Mouse (Mus musculus): ENCODE data around the gene Prkcb. TPM values are rescaled to one million over a fixed set of nuclear protein-coding genes. Genes with fewer than 3 reads are reported as not detected.
A peak's percentile ranks its signal among the peaks of the same experiment; 100 is the strongest.

Gene Prkcb
- polyA plus RNA-seq, 1 experiment from 2014 or later, result 10.5 TPM

- no peak for ATAC-seq (ENCODE audit: insufficient number of reproducible peaks, low FRiP score)
These were observed 344.9 kb downstream of the Prkcb start for GRCm38 (mm10) chr7:122633463-122633862.

GRCm38 (mm10) chr7:122643676-122644075 is 355.1 kb downstream of the Prkcb start:
- no peaks in the 10 kb centered on the region for H3K4me1 ChIP-seq (replicated peaks)
- no peak for ATAC-seq (ENCODE audit: insufficient number of reproducible peaks, low FRiP score)
- H3K9me3 ChIP-seq (replicated peaks), result no peaks in the 10 kb centered on the region
- H3K36me3 ChIP-seq, result no peaks in the 10 kb centered on the region
- WGBS, result 81% methylated on average over 8 of the region's 8 CpGs
- no peak overlapping the region for H3K4me3 ChIP-seq
- no peak overlapping the region for H3K27ac ChIP-seq (ENCODE audit: poor library complexity, severe bottlenecking)
- H3K9ac ChIP-seq, result no peak overlapping the region
- no peaks in the 10 kb centered on the region for H3K27me3 ChIP-seq (replicated peaks)
- no peak overlapping the region for H3K4me2 ChIP-seq

More at GRCm38 (mm10) chr7:122633463-122633862, 344.9 kb downstream of the Prkcb start:
- Histone ChIP-seq H3K36me3 (no peaks in the 10 kb centered on the region), H3K4me2 (no peak overlapping the region), H3K4me1 (replicated peaks) (0 out of 2 replicates have a peak, but pooled peaks cover 4% of the 10 kb centered on the region), H3K27ac (ENCODE audit: poor library complexity, severe bottlenecking) (no peak overlapping the region), H3K27me3 (replicated peaks) (no peaks in the 10 kb centered on the region), H3K9ac (no peak overlapping the region), H3K9me3 (replicated peaks) (no peaks in the 10 kb centered on the region), H3K4me3 (no peak overlapping the region)
- WGBS, result 76% methylated on average over 5 of the region's 5 CpGs

GRCm38 (mm10) chr7:122649306-122649705 is 360.8 kb downstream of the Prkcb start:
- Histone ChIP-seq H3K4me3 (no peak overlapping the region), H3K9ac (no peak overlapping the region), H3K27me3 (replicated peaks) (no peaks in the 10 kb centered on the region), H3K4me2 (no peak overlapping the region), H3K27ac (ENCODE audit: poor library complexity, severe bottlenecking) (no peak overlapping the region), H3K4me1 (replicated peaks) (no peaks in the 10 kb centered on the region), H3K36me3 (no peaks in the 10 kb centered on the region), H3K9me3 (replicated peaks) (no peaks in the 10 kb centered on the region)
- ATAC-seq (ENCODE audit: insufficient number of reproducible peaks, low FRiP score), result no peak
- WGBS, result 72% methylated on average over 10 of the region's 10 CpGs

GRCm38 (mm10) chr7:122652523-122652922 is 364.0 kb downstream of the Prkcb start:
- no peak overlapping the region for H3K27ac ChIP-seq (ENCODE audit: poor library complexity, severe bottlenecking)
- no peaks in the 10 kb centered on the region for H3K36me3 ChIP-seq
- H3K27me3 ChIP-seq (replicated peaks), result no peaks in the 10 kb centered on the region
- 77% methylated on average over 3 of the region's 3 CpGs for WGBS
- ATAC-seq (ENCODE audit: insufficient number of reproducible peaks, low FRiP score), result no peak
- H3K4me3 ChIP-seq, result no peak overlapping the region
- H3K9ac ChIP-seq, result no peak overlapping the region
- H3K9me3 ChIP-seq (replicated peaks), result no peaks in the 10 kb centered on the region
- no peak overlapping the region for H3K4me2 ChIP-seq
- H3K4me1 ChIP-seq (replicated peaks), result no peaks in the 10 kb centered on the region

GRCm38 (mm10) chr7:122656671-122657070 is 368.1 kb downstream of the Prkcb start:
- 81% methylated on average over 3 of the region's 3 CpGs for WGBS
- H3K36me3 ChIP-seq, result no peaks in the 10 kb centered on the region
- H3K9ac ChIP-seq, result no peak overlapping the region
- no peak for ATAC-seq (ENCODE audit: insufficient number of reproducible peaks, low FRiP score)
- no peaks in the 10 kb centered on the region for H3K27me3 ChIP-seq (replicated peaks)
- H3K27ac ChIP-seq (ENCODE audit: poor library complexity, severe bottlenecking), result no peak overlapping the region
- no peaks in the 10 kb centered on the region for H3K4me1 ChIP-seq (replicated peaks)
- no peak overlapping the region for H3K4me2 ChIP-seq
- H3K4me3 ChIP-seq, result no peak overlapping the region
- H3K9me3 ChIP-seq (replicated peaks), result no peaks in the 10 kb centered on the region

- H3K9ac ChIP-seq, result no peak overlapping the region
- H3K27me3 ChIP-seq (replicated peaks), result no peaks in the 10 kb centered on the region
- H3K4me3 ChIP-seq, result no peak overlapping the region
- H3K36me3 ChIP-seq, result no peaks in the 10 kb centered on the region
- 88% methylated on average over 5 of the region's 5 CpGs for WGBS
- H3K4me2 ChIP-seq, result no peak overlapping the region
- H3K9me3 ChIP-seq (replicated peaks), result no peaks in the 10 kb centered on the region
- ATAC-seq (ENCODE audit: insufficient number of reproducible peaks, low FRiP score), result no peak
- H3K27ac ChIP-seq (ENCODE audit: poor library complexity, severe bottlenecking), result no peak overlapping the region
- H3K4me1 ChIP-seq (replicated peaks), result no peaks in the 10 kb centered on the region
These were observed 369.0 kb downstream of the Prkcb start for GRCm38 (mm10) chr7:122657423-122658126.

GRCm38 (mm10) chr7:122665311-122666049 is 376.9 kb downstream of the Prkcb start:
- WGBS, result 66% methylated on average over 7 of the region's 7 CpGs
- 0 out of 2 replicates have a peak, but pooled peaks cover 3% of the 10 kb centered on the region for H3K9me3 ChIP-seq (replicated peaks)
- no peak overlapping the region for H3K9ac ChIP-seq
- no peaks in the 10 kb centered on the region for H3K36me3 ChIP-seq
- no peak for ATAC-seq (ENCODE audit: insufficient number of reproducible peaks, low FRiP score)
- no peaks in the 10 kb centered on the region for H3K27me3 ChIP-seq (replicated peaks)
- no peak overlapping the region for H3K27ac ChIP-seq (ENCODE audit: poor library complexity, severe bottlenecking)
- peaks cover 2% of the 10 kb centered on the region; the same call in 1 of the 2 replicates for H3K4me1 ChIP-seq (replicated peaks)
- no peak overlapping the region for H3K4me2 ChIP-seq
- no peak overlapping the region for H3K4me3 ChIP-seq

- Histone ChIP-seq H3K9me3 (replicated peaks) (0 out of 2 replicates have a peak, but pooled peaks cover 3% of the 10 kb centered on the region), H3K27ac (ENCODE audit: poor library complexity, severe bottlenecking) (no peak overlapping the region), H3K4me2 (no peak overlapping the region), H3K9ac (no peak overlapping the region), H3K36me3 (no peaks in the 10 kb centered on the region), H3K4me3 (no peak overlapping the region), H3K27me3 (replicated peaks) (peaks cover 15% of the 10 kb centered on the region), H3K4me1 (replicated peaks) (peaks cover 9% of the 10 kb centered on the region; the same call in 1 of the 2 replicates)
- WGBS, result 22% methylated on average over 5 of the region's 5 CpGs
- no peak for ATAC-seq (ENCODE audit: insufficient number of reproducible peaks, low FRiP score)
These were observed 379.4 kb downstream of the Prkcb start for GRCm38 (mm10) chr7:122667903-122668302.

GRCm38 (mm10) chr7:122670442-122670872 is 381.9 kb downstream of the Prkcb start, which contains the start of gene Cacng3:
Gene Cacng3 (plus strand): TSS chr7:122670492.
- ATAC-seq (ENCODE audit: insufficient number of reproducible peaks, low FRiP score), result no peak
- Histone ChIP-seq H3K36me3 (no peaks in the 10 kb centered on the region), H3K4me3 (peak within 1 kb of the TSS; percentile 17; the same call in 1 of the 2 replicates), H3K4me1 (replicated peaks) (peaks cover 9% of the 10 kb centered on the region; the same call in 1 of the 2 replicates), H3K27me3 (replicated peaks) (peaks cover 15% of the 10 kb centered on the region), H3K9me3 (replicated peaks) (0 out of 2 replicates have a peak, but pooled peaks cover 3% of the 10 kb centered on the region), H3K9ac (no peak within 1 kb of the TSS), H3K27ac (ENCODE audit: poor library complexity, severe bottlenecking) (no peak within 1 kb of the TSS), H3K4me2 (peak within 1 kb of the TSS; percentile 62)
- WGBS, result 8% methylated on average over 13 of the region's 13 CpGs

- Histone ChIP-seq H3K4me1 (replicated peaks) (peaks cover 9% of the 10 kb centered on the region; the same call in 1 of the 2 replicates), H3K36me3 (no peaks in the 10 kb centered on the region), H3K9ac (no peak overlapping the region), H3K9me3 (replicated peaks) (0 out of 2 replicates have a peak, but pooled peaks cover 3% of the 10 kb centered on the region), H3K4me2 (peak overlapping the region; percentile 62), H3K27me3 (replicated peaks) (peaks cover 15% of the 10 kb centered on the region), H3K27ac (ENCODE audit: poor library complexity, severe bottlenecking) (no peak overlapping the region), H3K4me3 (peak overlapping the region; percentile 17; the same call in 1 of the 2 replicates)
- WGBS, result 8% methylated on average over 43 of the region's 45 CpGs
- ATAC-seq (ENCODE audit: insufficient number of reproducible peaks, low FRiP score), result peak; percentile 85
These were observed 382.5 kb downstream of the Prkcb start for GRCm38 (mm10) chr7:122670873-122671641.
